Mouse (Mus musculus) kidney, postnatal 0 days (tissue): ENCODE measurements around the gene Cdsn. TPM values are rescaled to one million over a fixed set of nuclear protein-coding genes. Genes with fewer than 3 reads are reported as not detected.

Experiments used
- ATAC-seq: fragments of 200-750 bp; cut with Nextera tagmentation; replicated peaks from 2 replicates; pipeline ENCODE4 v1.8.0; 2017; ENCODE audit warnings: low read depth, moderate number of reproducible peaks, moderate TSS enrichment, moderate library complexity; ENCODE audit not compliant: low FRiP score
- DNase-seq: peaks from one replicate; pipeline ENCODE4 v3.0.0-alpha.2; 2016; ENCODE audit warnings: low spot score
- H3K27ac ChIP-seq: fragments of 300-500 bp; sonication (generic); 2 replicates; pipeline ENCODE4 v1.5.1; 2014; ENCODE audit warnings: mild to moderate bottlenecking
- H3K27me3 ChIP-seq: fragments of 300-500 bp; sonication (generic); 2 replicates; pipeline ENCODE4 v1.6.1; 2014; ENCODE audit warnings: low read length, mixed read lengths; ENCODE audit not compliant: insufficient read depth
- H3K36me3 ChIP-seq: fragments of 300-500 bp; sonication (generic); 2 replicates; pipeline ENCODE4 v1.6.1; 2014; ENCODE audit warnings: low read length, mixed read lengths; ENCODE audit not compliant: insufficient read depth
- H3K4me1 ChIP-seq: fragments of 300-500 bp; sonication (generic); replicated peaks from 2 replicates; pipeline ENCODE4 v1.6.1; 2014; ENCODE audit warnings: antibody characterized with exemption, low read length, mixed read lengths; ENCODE audit not compliant: insufficient read depth
- H3K4me2 ChIP-seq: fragments of 300-500 bp; sonication (generic); 2 replicates; pipeline ENCODE4 v1.6.1; 2014; ENCODE audit warnings: mild to moderate bottlenecking, low read length, moderate library complexity, mixed read lengths
- H3K4me3 ChIP-seq: fragments of 300-500 bp; sonication (generic); replicated peaks from 2 replicates; pipeline ENCODE4 v1.5.1; 2014; ENCODE audit warnings: low read depth, low read length
- H3K9ac ChIP-seq: fragments of 300-500 bp; sonication (generic); 2 replicates; pipeline ENCODE4 v1.6.1; 2014; ENCODE audit warnings: low read depth, low read length
- H3K9me3 ChIP-seq: fragments of 300-500 bp; sonication (generic); replicated peaks from 2 replicates; pipeline ENCODE4 v1.6.1; 2016; ENCODE audit warnings: low read length, inconsistent platforms, mixed read lengths
- CTCF ChIP-seq: IDR thresholded peaks from 2 replicates; pipeline ENCODE4 v1.5.1; 2016; ENCODE audit warnings: antibody characterized with exemption, low read depth, mild to moderate bottlenecking, moderate library complexity
- WGBS: fragments of 180-500 bp; shearing (Covaris S2); extraction: QIAGEN DNeasy Blood & Tissue Kit; methylation state at CpG from one replicate; pipeline ENCODE4 v1.1.7; 2014; 5-methylcytosine and 5-hydroxymethylcytosine counted together
- polyA plus RNA-seq: library from polyadenylated mRNA; unstranded; fragments of >200 nt; fragmentation: Nextera tagmentation; extraction: Ambion mirVana; gene quantifications from 2 replicates; pipeline ENCODE4 v1.2.1, GENCODE M21; 2015

Gene Cdsn
- polyA plus RNA-seq, 1 experiment from 2014 or later: 0.18 TPM

GRCm38 (mm10) chr17:35549437-35550142 lies 2.3 kb upstream of the Cdsn start:
- Histone ChIP-seq H3K4me1 (no peaks in the 10 kb centered on the region), H3K27me3 (no peaks in the 10 kb centered on the region), H3K9ac (no peak overlapping the region), H3K9me3 (no peaks in the 10 kb centered on the region), H3K4me2 (0 out of 2 replicates have a peak overlapping the region, but pooled peaks have one; percentile 7), H3K4me3 (no peak overlapping the region), H3K36me3 (no peaks in the 10 kb centered on the region), H3K27ac (peak overlapping the region; percentile 54; the same call in 1 of the 2 replicates)
- ATAC-seq: no peak
- DNase-seq: peak; percentile 69
- no peak for TF ChIP-seq CTCF
- WGBS: 32% methylated on average over 15 of the region's 15 CpGs

- WGBS: 95% methylated on average over 4 of the region's 4 CpGs
- H3K4me3 ChIP-seq: no peak overlapping the region
- peak overlapping the region; percentile 54; the same call in 1 of the 2 replicates for H3K27ac ChIP-seq
- no peak overlapping the region for H3K4me2 ChIP-seq
- H3K9ac ChIP-seq: no peak overlapping the region
- H3K27me3 ChIP-seq: no peaks in the 10 kb centered on the region
- H3K4me1 ChIP-seq: no peaks in the 10 kb centered on the region
- no peaks in the 10 kb centered on the region for H3K36me3 ChIP-seq
- 0 out of 2 replicates have a peak, but pooled peaks have one; percentile 18 for TF ChIP-seq CTCF
- ATAC-seq (no peak), DNase-seq (no peak)
- H3K9me3 ChIP-seq: no peaks in the 10 kb centered on the region
These were observed 1.8 kb upstream of the Cdsn start for GRCm38 (mm10) chr17:35550143-35550494.

- DNase-seq (no peak), ATAC-seq (no peak)
- H3K4me1 ChIP-seq: no peaks in the 10 kb centered on the region
- no peak overlapping the region for H3K4me2 ChIP-seq
- 22% methylated on average over 8 of the region's 8 CpGs for WGBS
- no peak for TF ChIP-seq CTCF
- no peaks in the 10 kb centered on the region for H3K27me3 ChIP-seq
- H3K27ac ChIP-seq: no peak overlapping the region
- H3K9me3 ChIP-seq: no peaks in the 10 kb centered on the region
- no peak overlapping the region for H3K4me3 ChIP-seq
- no peak overlapping the region for H3K9ac ChIP-seq
- H3K36me3 ChIP-seq: no peaks in the 10 kb centered on the region
These were observed 1.1 kb upstream of the Cdsn start for GRCm38 (mm10) chr17:35550871-35551270.

- 83% methylated on average over 5 of the region's 5 CpGs for WGBS
- Histone ChIP-seq H3K9me3 (no peaks in the 10 kb centered on the region), H3K4me3 (no peak overlapping the region), H3K4me1 (no peaks in the 10 kb centered on the region), H3K27me3 (no peaks in the 10 kb centered on the region), H3K27ac (no peak overlapping the region), H3K4me2 (no peak overlapping the region), H3K9ac (no peak overlapping the region), H3K36me3 (no peaks in the 10 kb centered on the region)
- no peak for DNase-seq
- ATAC-seq: no peak
- TF ChIP-seq CTCF: no peak
These were observed 2.4 kb downstream of the Cdsn start for GRCm38 (mm10) chr17:35554321-35554720.

- no peaks in the 10 kb centered on the region for H3K36me3 ChIP-seq
- no peak for TF ChIP-seq CTCF
- 90% methylated on average over 18 of the region's 18 CpGs for WGBS
- DNase-seq: no peak
- H3K4me3 ChIP-seq: no peak overlapping the region
- no peaks in the 10 kb centered on the region for H3K27me3 ChIP-seq
- H3K4me2 ChIP-seq: no peak overlapping the region
- H3K9ac ChIP-seq: no peak overlapping the region
- no peaks in the 10 kb centered on the region for H3K9me3 ChIP-seq
- no peaks in the 10 kb centered on the region for H3K4me1 ChIP-seq
- no peak overlapping the region for H3K27ac ChIP-seq
- ATAC-seq: no peak
These were observed 3.0 kb downstream of the Cdsn start for GRCm38 (mm10) chr17:35554761-35555397.

GRCm38 (mm10) chr17:35556186-35556765 lies 4.3 kb downstream of the Cdsn start:
- 87% methylated on average over 13 of the region's 13 CpGs for WGBS
- no peak overlapping the region for H3K9ac ChIP-seq
- no peaks in the 10 kb centered on the region for H3K36me3 ChIP-seq
- ATAC-seq (no peak), DNase-seq (no peak)
- no peaks in the 10 kb centered on the region for H3K4me1 ChIP-seq
- H3K27me3 ChIP-seq: no peaks in the 10 kb centered on the region
- no peak overlapping the region for H3K4me3 ChIP-seq
- no peak for TF ChIP-seq CTCF
- no peaks in the 10 kb centered on the region for H3K9me3 ChIP-seq
- no peak overlapping the region for H3K27ac ChIP-seq
- H3K4me2 ChIP-seq: no peak overlapping the region
